Mouse (Mus musculus) B cell, adult (primary cell): ENCODE data around the gene Tmem167. TPM values are rescaled to one million over a fixed set of nuclear protein-coding genes. Genes with fewer than 3 reads are reported as not detected.

Experiments used
- total RNA-seq: library from RNA; stranded (reverse); gene quantifications from 4 replicates; pipeline ENCODE4 v1.2.4, GENCODE M21; 2023; ENCODE audit not compliant: inconsistent age

Tmem167 gene
- total RNA-seq, result 15.4 to 19.3 TPM (median 16.7 TPM) in 4 replicates

DNA sequence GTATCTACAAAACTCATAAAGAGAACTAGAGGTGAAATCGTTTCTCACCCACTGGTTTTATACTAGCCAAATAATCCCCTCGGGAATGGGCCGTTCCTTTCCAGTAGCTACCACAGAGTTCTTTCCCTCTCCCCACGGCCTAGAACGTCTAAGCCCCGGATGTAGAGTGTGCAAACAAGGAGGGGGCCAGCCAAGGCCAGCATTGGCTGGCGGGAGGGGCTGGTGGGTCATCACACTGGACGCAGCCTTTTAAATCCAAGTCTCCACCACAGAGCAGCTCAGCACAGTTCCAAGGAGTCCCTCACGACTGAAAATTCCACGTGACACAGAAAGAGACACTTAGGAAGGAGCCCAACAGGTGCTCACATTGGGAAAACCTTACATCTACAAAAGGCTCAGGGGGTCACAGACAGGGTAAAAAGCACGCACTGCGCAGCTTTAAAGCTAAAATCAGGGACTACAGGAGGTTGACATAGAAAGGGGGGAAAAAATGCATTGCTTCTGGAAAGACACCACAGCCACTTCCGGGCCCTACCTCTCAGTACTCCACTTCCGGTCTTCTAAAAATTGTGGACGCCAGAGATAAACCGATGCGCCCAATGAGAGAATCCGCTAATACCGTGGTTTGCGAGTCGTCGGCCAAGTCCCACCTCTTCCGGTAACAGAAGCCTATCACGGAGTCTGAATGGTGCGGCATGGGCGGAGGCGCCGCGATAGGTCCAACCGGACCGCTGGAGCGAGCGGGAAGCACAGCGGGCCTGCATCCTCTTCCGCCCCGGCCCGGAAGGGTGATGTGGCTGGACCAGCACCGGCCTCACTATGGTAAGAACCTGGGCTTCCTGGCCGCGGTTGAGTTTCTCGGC, at the start of gene Tmem167, which contains the start of gene Xrcc4:
TSS of gene Tmem167 (plus strand) at position 162 of the 863 bp plus-strand sequence.
TSS of gene Xrcc4 (minus strand) at position 647 of the 863 bp plus-strand sequence.

Other genes starting within 250 kb of the Tmem167 start
- 14.2 to 26.2 TPM (median 18.0 TPM) in 4 replicates for gene Xrcc4, start 485 bp downstream of the Tmem167 start, total RNA-seq